Comparison of ENCODE assay signal across 25 mouse cellular contexts in genomic region chr2:92381901-92382588, GRCm38 (mm10). TPM values are rescaled to one million over a fixed set of nuclear protein-coding genes. Genes with fewer than 3 reads are reported as not detected.
A peak's percentile ranks its signal among the peaks of the same experiment; 100 is the strongest.
DNase-seq lines count a peak whose midpoint lies in the region; ATAC-seq lines count a peak whose summit lies in the region.
"Had no signal": no experiment of that assay in that cellular context is flagged by ENCODE, and none has a peak within 500 bp of the region (broad histone marks: within the 10 kb centered on the region; RNA-seq: fewer than 3 reads in every experiment).

TSS of gene 1700029I15Rik (plus strand) at chr2:92382538.

- no peak within 1 kb of the TSS for H3K4me2 ChIP-seq in neural tube, embryonic 15.5 days
- H3K4me2 ChIP-seq: embryonic facial prominence, embryonic 13.5 days; forebrain, embryonic 12.5 days; heart, embryonic 15.5 days; hindbrain, embryonic 14.5 days; liver, embryonic 13.5 days; midbrain, embryonic 11.5 days; stomach, embryonic 15.5 days had no signal

- H3K27ac ChIP-seq in neural tube, embryonic 15.5 days (replicated peaks), result 0 out of 2 replicates have a peak within 1 kb of the TSS, but pooled peaks have one; percentile 5
- H3K27ac ChIP-seq: embryonic facial prominence, embryonic 13.5 days; forebrain, embryonic 12.5 days; heart, embryonic 15.5 days; hindbrain, embryonic 14.5 days; liver, embryonic 13.5 days; stomach, embryonic 15.5 days had no signal

- no peaks in the 10 kb centered on the region for H3K9me3 ChIP-seq in neural tube, embryonic 15.5 days (replicated peaks)
- H3K9me3 ChIP-seq: embryonic facial prominence, embryonic 13.5 days; forebrain, embryonic 12.5 days; heart, embryonic 15.5 days; liver, embryonic 13.5 days; stomach, embryonic 15.5 days had no signal

- 91% methylated on average over 5 of the region's 5 CpGs for WGBS in neural tube, embryonic 15.5 days

- H3K9ac ChIP-seq in neural tube, embryonic 15.5 days (replicated peaks), result no peak within 1 kb of the TSS
- H3K9ac ChIP-seq: embryonic facial prominence, embryonic 13.5 days; forebrain, embryonic 12.5 days; heart, embryonic 15.5 days; hindbrain, embryonic 14.5 days; liver, embryonic 13.5 days; stomach, embryonic 15.5 days had no signal

- no peak for DNase-seq in adrenal gland, adult 2 months
- no peak for DNase-seq in adrenal gland, adult 18-20 months (ENCODE audit: low spot score in 2 of 2)
- DNase-seq in cerebellum, adult 9-10 months, result peak; percentile 70
- no peak for DNase-seq in cerebellum, postnatal 4 days (ENCODE audit: low spot score in 2 of 2)
- DNase-seq in neural tube, embryonic 10.5 days (ENCODE audit: extremely low spot score, low spot score), result no peak
- no peak for DNase-seq in right cerebral cortex, postnatal 25 days
- no peak for DNase-seq in thymus, adult 18-20 months
- DNase-seq: embryo, embryonic 11 days; heart, postnatal 4 days; kidney, adult 9 months; liver, embryonic 13.5 days; lung, adult 2 months; lung, postnatal 14 days; retina, postnatal 1 day; right cerebral cortex, postnatal 4 days had no signal

- no peak within 1 kb of the TSS for H3K4me3 ChIP-seq in neural tube, embryonic 15.5 days (replicated peaks)
- H3K4me3 ChIP-seq: embryonic facial prominence, embryonic 13.5 days; erythroblast, embryonic 14.5 days; forebrain, embryonic 12.5 days; heart, embryonic 15.5 days; liver, embryonic 13.5 days; stomach, embryonic 15.5 days had no signal

- H3K27me3 ChIP-seq in neural tube, embryonic 15.5 days (replicated peaks), result no peaks in the 10 kb centered on the region
- H3K27me3 ChIP-seq: embryonic facial prominence, embryonic 13.5 days; forebrain, embryonic 12.5 days; stomach, embryonic 15.5 days had no signal

- H3K4me1 ChIP-seq in neural tube, embryonic 15.5 days, result peaks cover 10% of the 10 kb centered on the region
- H3K4me1 ChIP-seq: embryonic facial prominence, embryonic 13.5 days; forebrain, embryonic 12.5 days; heart, embryonic 15.5 days had no signal

- peaks cover 93% of the 10 kb centered on the region for H3K36me3 ChIP-seq in neural tube, embryonic 15.5 days

- ATAC-seq in neural tube, embryonic 15.5 days (ENCODE audit: low FRiP score), result no peak
- ATAC-seq: activated CD4-positive, CD25-positive, alpha-beta regulatory T cell, adult 4 months; inflammation-experienced regulatory T-cells, adult 6 months had no signal

RNA-seq across cellular contexts. Expression of gene 1700029I15Rik, which starts in this region (rescaled TPM):
- 10 to 100 TPM in 1 of 2 experiments, 1 to 10 TPM in 1; 4.9 to 14.6 TPM for total RNA-seq in adrenal gland, adult 2 months (2021)
- 10.5 and 15.0 TPM in 2 replicates for polyA plus RNA-seq in adrenal gland, adult 2 months (2012; rRNA removed)
- 10 to 100 TPM in 1 of 2 experiments, 1 to 10 TPM in 1; 6.6 to 15.3 TPM for total RNA-seq in adrenal gland, adult 18-20 months (2021)
- 7.1 and 8.0 TPM in 2 replicates for polyA plus RNA-seq in neural tube, embryonic 15.5 days (2015; fragmentation: Nextera tagmentation; extraction: Ambion mirVana)
